Comparison of ENCODE assay signal across 20 mouse cellular contexts in the genomic region with DNA sequence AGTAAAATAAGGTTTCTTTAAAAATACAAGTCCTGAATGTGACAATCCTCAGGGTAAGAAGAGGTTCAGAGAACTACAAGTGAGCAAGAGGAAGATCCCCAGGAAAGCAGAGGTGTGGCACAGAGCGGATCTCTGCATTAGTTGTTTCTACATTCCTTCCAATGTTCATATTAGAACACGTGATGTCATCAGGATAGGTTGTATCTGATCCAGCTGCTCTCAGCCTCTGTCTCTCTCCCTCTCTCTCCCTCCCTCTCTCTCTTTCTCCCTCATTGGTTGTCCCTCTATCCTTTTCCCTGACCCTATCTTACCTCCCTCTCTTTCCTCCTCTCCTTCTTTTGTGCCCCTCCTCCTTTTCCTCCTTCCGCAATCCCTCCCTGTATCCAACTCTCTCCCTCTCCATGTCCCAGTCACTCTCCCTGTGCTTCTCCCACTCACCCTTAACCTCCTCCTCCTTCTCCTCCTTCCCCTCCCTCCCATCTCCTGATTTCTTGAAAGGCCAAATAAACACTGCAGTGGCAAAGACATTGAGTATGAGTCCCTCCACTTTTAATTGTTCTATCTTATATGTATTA.
DNase-seq lines count a peak whose midpoint lies in the region; ATAC-seq and TF ChIP-seq lines count a peak whose summit lies in the region.
"Had no signal": no experiment of that assay in that cellular context is flagged by ENCODE, and none has a peak within 500 bp of the region (broad histone marks: within the 10 kb centered on the region; RNA-seq: fewer than 3 reads in every experiment).

No protein-coding gene starts in this region.

- no peak for TF ChIP-seq CTCF in kidney, postnatal 0 days (IDR thresholded peaks at IDR 0.05; ENCODE audit: low read depth)

- no peak overlapping the region for H3K27ac ChIP-seq in hindbrain, embryonic 16.5 days (ENCODE audit: low read depth, low read length)
- no peak overlapping the region for H3K27ac ChIP-seq in hindbrain, embryonic 13.5 days
- H3K27ac ChIP-seq in kidney, postnatal 0 days: no peak overlapping the region
- H3K27ac ChIP-seq: forebrain, embryonic 13.5 days; hindbrain, embryonic 14.5 days had no signal

- H3K36me3 ChIP-seq in hindbrain, embryonic 16.5 days (ENCODE audit: control insufficient read depth, insufficient read depth, low read length): peaks cover 2% of the 10 kb centered on the region; the same call in 1 of the 2 replicates
- H3K36me3 ChIP-seq in hindbrain, embryonic 13.5 days: no peaks in the 10 kb centered on the region
- H3K36me3 ChIP-seq in kidney, postnatal 0 days (ENCODE audit: insufficient read depth, low read length): no peaks in the 10 kb centered on the region
- H3K36me3 ChIP-seq: heart, embryonic 12.5 days had no signal

- peak; percentile 61 for DNase-seq in kidney, postnatal 0 days (ENCODE audit: low spot score)
- DNase-seq in kidney, postnatal 4 days: no peak
- peak; percentile 13 for DNase-seq in retina, embryonic 14.5 days (ENCODE audit: low spot score)
- no peak for DNase-seq in retina, postnatal 1 day
- no peak for DNase-seq in gastrocnemius, postnatal 10 days
- DNase-seq: adrenal gland, adult 8-10 months; adrenal gland, postnatal 36 days; cerebellum, adult 2 months; cerebellum, postnatal 14 days; forebrain, postnatal 0 days; gastrocnemius, postnatal 25 days had no signal

- WGBS in hindbrain, embryonic 16.5 days: 77% methylated on average over 3 of the region's 3 CpGs
- WGBS in hindbrain, embryonic 13.5 days: 71% methylated on average over 3 of the region's 3 CpGs
- 41% methylated on average over 3 of the region's 3 CpGs for WGBS in kidney, postnatal 0 days

- no peaks in the 10 kb centered on the region; the same call in 1 of the 2 replicates for H3K4me1 ChIP-seq in hindbrain, embryonic 16.5 days (ENCODE audit: control insufficient read depth, insufficient read depth, low read depth, low read length)
- H3K4me1 ChIP-seq in hindbrain, embryonic 13.5 days (replicated peaks): peaks cover 4% of the 10 kb centered on the region
- no peaks in the 10 kb centered on the region for H3K4me1 ChIP-seq in kidney, postnatal 0 days (replicated peaks; ENCODE audit: insufficient read depth, low read length)
- H3K4me1 ChIP-seq: forebrain, embryonic 13.5 days; heart, embryonic 12.5 days had no signal

- H3K4me3 ChIP-seq in hindbrain, embryonic 16.5 days (ENCODE audit: low read length): no peak overlapping the region
- no peak overlapping the region for H3K4me3 ChIP-seq in hindbrain, embryonic 13.5 days
- H3K4me3 ChIP-seq in kidney, postnatal 0 days (replicated peaks; ENCODE audit: low read depth, low read length): no peak overlapping the region
- H3K4me3 ChIP-seq: forebrain, embryonic 13.5 days; heart, embryonic 12.5 days had no signal

- no peaks in the 10 kb centered on the region for H3K9me3 ChIP-seq in hindbrain, embryonic 16.5 days (ENCODE audit: control insufficient read depth, low read length)
- H3K9me3 ChIP-seq in hindbrain, embryonic 13.5 days: no peaks in the 10 kb centered on the region
- H3K9me3 ChIP-seq in kidney, postnatal 0 days (replicated peaks; ENCODE audit: low read length): no peaks in the 10 kb centered on the region
- H3K9me3 ChIP-seq: forebrain, embryonic 13.5 days had no signal

- 0 out of 2 replicates have a peak, but pooled peaks have one; percentile 4 for ATAC-seq in hindbrain, embryonic 16.5 days
- ATAC-seq in hindbrain, embryonic 13.5 days (ENCODE audit: low FRiP score): no peak
- peak; percentile 74 for ATAC-seq in kidney, postnatal 0 days (replicated peaks; ENCODE audit: low FRiP score, low read depth)
- ATAC-seq: activated CD4-positive, CD25-positive, alpha-beta regulatory T cell, adult 4 months; forebrain, embryonic 13.5 days; forebrain, postnatal 0 days; inflammation-experienced regulatory T-cells, adult 6 months; Patski had no signal

- H3K9ac ChIP-seq in hindbrain, embryonic 16.5 days (ENCODE audit: low read depth, low read length): no peak overlapping the region
- H3K9ac ChIP-seq in hindbrain, embryonic 13.5 days: no peak overlapping the region
- H3K9ac ChIP-seq in kidney, postnatal 0 days (ENCODE audit: low read depth, low read length): no peak overlapping the region
- H3K9ac ChIP-seq: forebrain, embryonic 13.5 days; forebrain, postnatal 0 days; heart, embryonic 12.5 days; hindbrain, embryonic 14.5 days had no signal

- no peak overlapping the region for H3K4me2 ChIP-seq in hindbrain, embryonic 16.5 days (ENCODE audit: low read length)
- no peak overlapping the region for H3K4me2 ChIP-seq in hindbrain, embryonic 13.5 days
- H3K4me2 ChIP-seq in kidney, postnatal 0 days (ENCODE audit: low read length): no peak overlapping the region
- H3K4me2 ChIP-seq: forebrain, embryonic 13.5 days; heart, embryonic 12.5 days; hindbrain, embryonic 14.5 days had no signal

- no peaks in the 10 kb centered on the region for H3K27me3 ChIP-seq in hindbrain, embryonic 16.5 days (replicated peaks; ENCODE audit: control insufficient read depth, insufficient read depth, low read length)
- no peaks in the 10 kb centered on the region for H3K27me3 ChIP-seq in hindbrain, embryonic 13.5 days
- H3K27me3 ChIP-seq in kidney, postnatal 0 days (ENCODE audit: insufficient read depth, low read length): no peaks in the 10 kb centered on the region
- H3K27me3 ChIP-seq: CH12.LX; forebrain, embryonic 13.5 days; heart, embryonic 12.5 days; Patski had no signal

Comparison
In these comparisons a context has a peak if more than half of its experiments do, and no peak if none do; other contexts are left out.
1. DNase-seq: peak in kidney, postnatal 0 days (single experiment) and retina, embryonic 14.5 days (single experiment); none in kidney, postnatal 4 days (0 of 2), retina, postnatal 1 day (single experiment) and gastrocnemius, postnatal 10 days (single experiment).